Mouse (Mus musculus): ENCODE data around the gene 2810408A11Rik. TPM values are rescaled to one million over a fixed set of nuclear protein-coding genes. Genes with fewer than 3 reads are reported as not detected.

Gene 2810408A11Rik
- polyA plus RNA-seq, 1 experiment from 2014 or later, result 12.6 TPM

DNA sequence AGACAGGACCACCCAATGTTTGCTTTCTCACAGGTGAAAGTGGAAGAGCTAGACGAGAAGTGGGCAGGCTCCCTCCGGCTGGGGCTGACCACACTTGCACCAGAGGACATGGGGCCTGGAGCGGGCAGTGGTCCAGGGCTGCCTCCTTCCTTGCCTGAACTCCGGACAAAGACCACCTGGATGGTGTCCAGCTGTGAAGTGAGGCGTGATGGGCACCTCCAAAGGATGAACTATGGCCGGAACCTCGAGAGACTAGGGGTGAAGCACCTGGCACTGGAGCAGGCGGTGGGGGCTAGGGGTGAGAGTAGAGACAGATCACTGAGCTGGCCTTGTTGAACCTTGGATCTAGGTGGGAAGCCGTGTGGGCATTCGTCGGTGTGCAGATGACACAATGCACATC, 7.9 kb upstream of the 2810408A11Rik start:
- WGBS, result 89% methylated on average over 11 of the region's 11 CpGs
- no peaks in the 10 kb centered on the region for H3K9me3 ChIP-seq (replicated peaks)
- H3K27me3 ChIP-seq, result no peaks in the 10 kb centered on the region
- peaks cover 99% of the 10 kb centered on the region for H3K36me3 ChIP-seq
- no peak for ATAC-seq (replicated peaks; ENCODE audit: low FRiP score)
- no peak overlapping the region for H3K4me3 ChIP-seq (replicated peaks)
- H3K4me1 ChIP-seq, result peaks cover 11% of the 10 kb centered on the region
- H3K27ac ChIP-seq, result no peak overlapping the region
- no peak overlapping the region for H3K4me2 ChIP-seq
- H3K9ac ChIP-seq, result no peak overlapping the region

DNA sequence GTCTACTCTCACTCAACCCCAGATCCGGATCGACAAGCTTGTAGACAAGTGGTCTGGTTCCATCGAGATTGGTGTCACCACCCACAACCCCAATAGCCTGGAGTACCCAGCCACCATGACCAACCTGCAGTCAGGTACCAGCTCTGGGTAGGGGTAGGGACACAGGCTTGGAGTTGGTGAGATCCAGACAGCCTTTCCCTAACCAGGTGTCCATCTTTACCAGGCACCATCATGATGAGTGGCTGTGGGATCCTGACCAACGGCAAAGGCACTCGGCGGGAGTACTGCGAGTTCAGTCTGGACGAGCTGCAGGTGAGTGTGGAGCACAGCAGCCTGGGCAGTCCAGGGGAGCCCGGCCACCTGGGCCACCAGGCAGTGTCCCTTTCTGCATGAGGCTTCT, 3.5 kb upstream of the 2810408A11Rik start:
- Histone ChIP-seq H3K4me3 (replicated peaks) (no peak overlapping the region), H3K27ac (no peak overlapping the region), H3K4me1 (peaks cover 22% of the 10 kb centered on the region), H3K4me2 (no peak overlapping the region), H3K9ac (no peak overlapping the region), H3K27me3 (no peaks in the 10 kb centered on the region), H3K36me3 (peaks cover 60% of the 10 kb centered on the region), H3K9me3 (replicated peaks) (no peaks in the 10 kb centered on the region)
- ATAC-seq (replicated peaks; ENCODE audit: low FRiP score), result no peak
- WGBS, result 95% methylated on average over 9 of the region's 9 CpGs

DNA sequence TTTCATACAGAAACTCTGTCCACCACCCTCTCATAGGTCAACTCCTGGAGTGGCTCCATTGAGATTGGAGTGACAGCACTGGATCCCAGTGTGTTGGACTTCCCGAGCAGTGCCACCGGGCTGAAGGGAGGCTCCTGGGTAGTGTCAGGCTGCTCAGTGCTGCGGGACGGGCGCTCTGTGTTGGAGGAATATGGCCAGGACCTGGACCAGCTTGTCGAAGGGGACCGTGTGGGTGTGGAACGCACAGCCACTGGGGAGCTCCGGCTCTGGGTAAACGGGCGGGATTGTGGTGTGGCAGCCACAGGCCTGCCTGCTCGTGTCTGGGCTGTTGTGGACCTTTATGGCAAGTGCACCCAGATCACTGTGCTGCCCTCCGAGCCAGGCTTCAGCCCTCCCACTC, 2.2 kb upstream of the 2810408A11Rik start:
- H3K9ac ChIP-seq, result no peak overlapping the region; the same call in 1 of the 2 replicates
- peaks cover 31% of the 10 kb centered on the region for H3K4me1 ChIP-seq
- ATAC-seq (replicated peaks; ENCODE audit: low FRiP score), result no peak
- peak overlapping the region; percentile 97 for H3K4me2 ChIP-seq
- 89% methylated on average over 13 of the region's 13 CpGs for WGBS
- no peaks in the 10 kb centered on the region for H3K9me3 ChIP-seq (replicated peaks)
- no peak overlapping the region for H3K27ac ChIP-seq
- peak overlapping the region; percentile 96 for H3K4me3 ChIP-seq (replicated peaks)
- H3K36me3 ChIP-seq, result peaks cover 46% of the 10 kb centered on the region
- H3K27me3 ChIP-seq, result no peaks in the 10 kb centered on the region

DNA sequence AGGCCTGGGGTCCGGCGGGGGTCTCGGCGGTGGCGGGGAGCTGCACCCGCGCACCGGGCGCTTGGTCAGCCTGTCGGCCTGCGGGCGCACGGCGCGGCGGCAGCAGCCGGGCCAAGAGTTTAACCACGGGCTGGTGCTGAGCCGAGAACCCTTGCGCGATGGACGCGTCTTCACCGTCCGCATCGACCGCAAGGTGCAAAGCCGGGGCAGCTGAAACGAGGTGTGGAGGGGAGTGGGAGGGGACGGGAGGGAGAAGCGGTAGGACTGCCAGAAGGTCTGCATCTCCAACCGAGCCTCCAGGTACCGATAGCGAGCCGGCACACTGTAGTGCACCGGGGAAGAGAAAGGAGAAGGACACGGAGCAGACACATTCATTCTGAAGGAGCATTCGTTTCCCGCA, 1.2 kb upstream of the 2810408A11Rik start:
- H3K36me3 ChIP-seq, result peaks cover 37% of the 10 kb centered on the region
- 0% methylated on average over 39 of the region's 39 CpGs for WGBS
- ATAC-seq (replicated peaks; ENCODE audit: low FRiP score), result peak; percentile 3; the same call in 1 of the 2 replicates
- no peaks in the 10 kb centered on the region for H3K27me3 ChIP-seq
- H3K4me3 ChIP-seq (replicated peaks), result peak overlapping the region; percentile 96
- H3K4me1 ChIP-seq, result peaks cover 31% of the 10 kb centered on the region
- no peaks in the 10 kb centered on the region for H3K9me3 ChIP-seq (replicated peaks)
- H3K27ac ChIP-seq, result peak overlapping the region; percentile 99
- peak overlapping the region; percentile 93 for H3K9ac ChIP-seq
- peak overlapping the region; percentile 97 for H3K4me2 ChIP-seq

DNA sequence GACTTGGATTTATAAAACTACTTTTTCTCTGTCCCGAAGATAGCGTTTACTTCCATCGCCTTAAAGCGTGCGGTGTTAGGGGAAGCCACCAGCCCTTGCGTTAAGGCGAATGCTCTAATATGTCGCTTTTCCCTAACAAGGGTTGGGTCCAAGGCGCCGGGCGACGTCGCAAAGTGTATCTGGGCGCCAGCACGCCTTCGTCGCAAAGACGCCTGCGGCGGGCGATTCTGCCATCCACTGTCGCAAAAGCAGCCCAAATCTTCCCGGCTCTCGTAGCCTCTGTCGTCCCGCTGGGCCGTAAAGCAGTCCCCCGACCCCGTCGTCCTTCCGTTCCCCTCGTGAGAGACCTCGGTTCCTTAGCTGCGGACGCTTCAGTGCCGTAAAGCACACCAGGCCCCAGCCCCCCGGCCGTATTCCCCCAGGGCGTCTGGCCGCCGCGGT, 639 bp upstream of the 2810408A11Rik start:
- WGBS, result under 1% methylated on average over 42 of the region's 42 CpGs

GRCm38 (mm10) chr11:69899870-69900269, 917 bp downstream of the 2810408A11Rik start:
- 17% methylated on average over 4 of the region's 4 CpGs for WGBS
- H3K9ac ChIP-seq, result peak overlapping the region; percentile 93
- H3K4me3 ChIP-seq (replicated peaks), result peak overlapping the region; percentile 96
- no peaks in the 10 kb centered on the region for H3K9me3 ChIP-seq (replicated peaks)
- ATAC-seq (replicated peaks; ENCODE audit: low FRiP score), result no peak
- peak overlapping the region; percentile 97 for H3K4me2 ChIP-seq
- peaks cover 31% of the 10 kb centered on the region for H3K4me1 ChIP-seq
- peaks cover 15% of the 10 kb centered on the region for H3K36me3 ChIP-seq
- peak overlapping the region; percentile 99 for H3K27ac ChIP-seq
- no peaks in the 10 kb centered on the region for H3K27me3 ChIP-seq

More for the DNA sequence above, 639 bp upstream of the 2810408A11Rik start:
- peak overlapping the region; percentile 96 for H3K4me3 ChIP-seq (replicated peaks)
- H3K36me3 ChIP-seq, result peaks cover 31% of the 10 kb centered on the region
- ATAC-seq (replicated peaks; ENCODE audit: low FRiP score), result peak; percentile 66
- H3K4me1 ChIP-seq, result peaks cover 31% of the 10 kb centered on the region
- H3K27ac ChIP-seq, result peak overlapping the region; percentile 99
- H3K9me3 ChIP-seq (replicated peaks), result no peaks in the 10 kb centered on the region
- H3K4me2 ChIP-seq, result peak overlapping the region; percentile 97
- H3K27me3 ChIP-seq, result no peaks in the 10 kb centered on the region
- peak overlapping the region; percentile 93 for H3K9ac ChIP-seq

DNA sequence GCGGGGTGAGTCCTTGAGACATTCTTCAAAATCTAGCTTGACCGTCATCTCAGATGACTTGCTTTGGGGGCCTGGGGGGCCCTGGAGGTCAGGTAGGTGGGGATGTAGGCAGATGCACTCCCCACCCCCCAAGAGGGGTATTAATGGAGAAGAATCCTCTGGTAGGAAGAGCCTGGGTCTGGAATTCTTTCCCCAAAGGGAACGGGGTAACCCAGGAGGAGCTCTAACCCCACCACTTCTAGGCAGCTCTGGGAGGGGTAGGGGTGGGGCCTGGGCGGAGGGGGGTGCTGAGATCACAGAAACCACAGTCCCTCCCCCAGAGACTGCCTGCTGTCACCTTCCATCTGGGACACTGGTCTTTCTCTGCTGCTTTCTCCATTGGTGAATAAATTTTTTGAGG, 5.5 kb downstream of the 2810408A11Rik start, which contains the start of gene Acap1:
Gene Acap1 (minus strand): TSS at position 249 of the 400 bp plus-strand sequence.
- H3K9me3 ChIP-seq (replicated peaks), result no peaks in the 10 kb centered on the region
- no peak for ATAC-seq (replicated peaks; ENCODE audit: low FRiP score)
- no peaks in the 10 kb centered on the region for H3K27me3 ChIP-seq
- no peak within 1 kb of the TSS for H3K9ac ChIP-seq
- no peaks in the 10 kb centered on the region for H3K36me3 ChIP-seq
- no peak within 1 kb of the TSS for H3K4me3 ChIP-seq (replicated peaks)
- H3K4me2 ChIP-seq, result no peak within 1 kb of the TSS
- WGBS, result 69% methylated on average over 4 of the region's 4 CpGs
- no peak within 1 kb of the TSS for H3K27ac ChIP-seq
- H3K4me1 ChIP-seq, result peaks cover 20% of the 10 kb centered on the region

- no peak overlapping the region for H3K4me2 ChIP-seq
- peaks cover 16% of the 10 kb centered on the region for H3K4me1 ChIP-seq
- H3K27me3 ChIP-seq, result no peaks in the 10 kb centered on the region
- no peaks in the 10 kb centered on the region for H3K9me3 ChIP-seq (replicated peaks)
- no peak overlapping the region for H3K9ac ChIP-seq
- no peak for ATAC-seq (replicated peaks; ENCODE audit: low FRiP score)
- no peak overlapping the region for H3K27ac ChIP-seq
- H3K4me3 ChIP-seq (replicated peaks), result no peak overlapping the region
- 69% methylated on average over 5 of the region's 5 CpGs for WGBS
- H3K36me3 ChIP-seq, result no peaks in the 10 kb centered on the region
Measured at GRCm38 (mm10) chr11:69894671-69895070, 6.1 kb downstream of the 2810408A11Rik start.

- Histone ChIP-seq H3K4me1 (peaks cover 3% of the 10 kb centered on the region), H3K9me3 (replicated peaks) (no peaks in the 10 kb centered on the region), H3K4me2 (no peak overlapping the region), H3K36me3 (no peaks in the 10 kb centered on the region), H3K27ac (no peak overlapping the region), H3K9ac (no peak overlapping the region), H3K27me3 (no peaks in the 10 kb centered on the region), H3K4me3 (replicated peaks) (no peak overlapping the region)
- 65% methylated on average over 4 of the region's 4 CpGs for WGBS
- ATAC-seq (replicated peaks; ENCODE audit: low FRiP score), result no peak
Measured at GRCm38 (mm10) chr11:69891482-69891881, 9.3 kb downstream of the 2810408A11Rik start.

GRCm38 (mm10) chr11:69886907-69887635, 13.7 kb downstream of the 2810408A11Rik start:
- ATAC-seq (replicated peaks; ENCODE audit: low FRiP score), result no peak
- Histone ChIP-seq H3K4me2 (no peak overlapping the region), H3K27me3 (no peaks in the 10 kb centered on the region), H3K4me3 (replicated peaks) (no peak overlapping the region), H3K4me1 (peaks cover 14% of the 10 kb centered on the region), H3K9me3 (replicated peaks) (no peaks in the 10 kb centered on the region), H3K9ac (no peak overlapping the region), H3K36me3 (no peaks in the 10 kb centered on the region), H3K27ac (no peak overlapping the region)
- 64% methylated on average over 8 of the region's 8 CpGs for WGBS

DNA sequence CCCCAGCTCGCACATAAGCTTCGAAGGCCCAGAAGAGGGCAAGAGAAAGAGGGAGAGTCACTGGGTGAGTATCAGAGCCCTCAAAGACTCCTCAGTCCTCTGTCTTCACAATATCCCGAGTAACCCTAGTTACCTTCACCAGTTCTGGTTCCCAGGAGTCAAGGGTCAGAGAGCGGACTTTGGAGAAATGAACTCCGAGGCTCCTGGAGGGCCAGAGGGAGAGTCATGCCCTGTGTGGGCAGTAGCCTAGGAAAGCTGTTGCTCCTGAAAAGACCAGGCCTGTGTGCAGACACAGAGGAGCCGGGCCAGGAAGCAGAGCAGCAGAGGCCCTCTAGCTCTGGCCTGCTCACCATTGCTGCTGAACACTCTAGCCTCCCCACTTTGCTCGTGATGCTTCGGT, 16.1 kb downstream of the 2810408A11Rik start:
- Histone ChIP-seq H3K9me3 (replicated peaks) (no peaks in the 10 kb centered on the region), H3K9ac (no peak overlapping the region), H3K4me1 (peaks cover 29% of the 10 kb centered on the region), H3K27me3 (no peaks in the 10 kb centered on the region), H3K27ac (peak overlapping the region; percentile 39; the same call in 1 of the 2 replicates), H3K4me3 (replicated peaks) (0 out of 2 replicates have a peak overlapping the region, but pooled peaks have one; percentile 3), H3K36me3 (no peaks in the 10 kb centered on the region), H3K4me2 (0 out of 2 replicates have a peak overlapping the region, but pooled peaks have one; percentile 22)
- 69% methylated on average over 8 of the region's 8 CpGs for WGBS
- no peak for ATAC-seq (replicated peaks; ENCODE audit: low FRiP score)

- Histone ChIP-seq H3K9ac (no peak overlapping the region), H3K4me2 (0 out of 2 replicates have a peak overlapping the region, but pooled peaks have one; percentile 22), H3K27me3 (no peaks in the 10 kb centered on the region), H3K4me3 (replicated peaks) (0 out of 2 replicates have a peak overlapping the region, but pooled peaks have one; percentile 3), H3K36me3 (no peaks in the 10 kb centered on the region), H3K4me1 (peaks cover 34% of the 10 kb centered on the region), H3K9me3 (replicated peaks) (no peaks in the 10 kb centered on the region), H3K27ac (peak overlapping the region; percentile 39; the same call in 1 of the 2 replicates)
- no peak for ATAC-seq (replicated peaks; ENCODE audit: low FRiP score)
- WGBS, result 48% methylated on average over 9 of the region's 9 CpGs
Measured at GRCm38 (mm10) chr11:69884240-69884639, 16.5 kb downstream of the 2810408A11Rik start.

Data from kidney, embryonic 15.5 days (tissue).